Mouse (Mus musculus) lung, postnatal 10 days (tissue): ENCODE measurements around the gene Tuba3a.

Source experiments
- DNase-seq: peaks from one replicate; pipeline ENCODE4 v3.0.0; 2021

Tuba3a gene

DNA sequence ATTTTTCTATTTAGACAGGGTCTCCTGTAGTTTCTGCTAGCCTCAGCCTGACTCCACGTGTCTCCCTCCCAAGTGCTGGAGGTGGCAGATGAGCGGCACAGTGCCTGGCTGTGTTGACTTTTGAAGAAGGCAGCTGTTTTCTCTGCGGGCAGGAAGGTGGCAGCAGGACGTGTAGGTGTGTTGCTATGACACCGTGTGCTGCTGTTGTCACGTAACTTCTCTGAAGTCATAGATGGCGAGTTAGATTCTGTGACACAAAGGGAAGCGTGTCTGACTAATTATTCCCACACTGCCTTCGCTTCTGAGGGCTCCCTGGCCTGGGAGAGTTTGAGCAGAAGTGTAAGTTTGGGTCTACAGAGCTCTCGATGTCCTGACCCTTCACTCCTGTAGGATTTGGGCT, 20.6 kb downstream of the Tuba3a start:
- DNase-seq: no peak

DNA sequence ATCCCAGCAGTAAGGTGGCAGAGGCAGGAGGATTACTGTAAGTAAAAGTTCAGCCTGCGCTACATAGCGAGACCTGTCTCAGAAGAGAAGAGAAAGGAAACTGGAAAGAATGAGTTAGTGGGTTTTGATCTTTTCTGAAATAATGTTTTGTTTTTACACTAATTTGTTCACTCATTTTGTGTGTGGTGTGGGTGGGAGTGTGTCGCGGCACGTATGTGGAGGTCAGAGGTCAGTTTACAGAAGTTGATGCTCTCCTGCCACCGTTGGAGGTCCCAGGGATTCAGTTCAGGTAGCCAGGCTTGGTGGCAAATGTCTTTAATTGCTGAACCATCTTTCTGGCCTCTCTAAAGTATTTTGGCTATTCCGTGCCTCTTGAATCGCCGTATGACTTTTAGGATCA, 21.6 kb downstream of the Tuba3a start:
- no peak for DNase-seq

DNA sequence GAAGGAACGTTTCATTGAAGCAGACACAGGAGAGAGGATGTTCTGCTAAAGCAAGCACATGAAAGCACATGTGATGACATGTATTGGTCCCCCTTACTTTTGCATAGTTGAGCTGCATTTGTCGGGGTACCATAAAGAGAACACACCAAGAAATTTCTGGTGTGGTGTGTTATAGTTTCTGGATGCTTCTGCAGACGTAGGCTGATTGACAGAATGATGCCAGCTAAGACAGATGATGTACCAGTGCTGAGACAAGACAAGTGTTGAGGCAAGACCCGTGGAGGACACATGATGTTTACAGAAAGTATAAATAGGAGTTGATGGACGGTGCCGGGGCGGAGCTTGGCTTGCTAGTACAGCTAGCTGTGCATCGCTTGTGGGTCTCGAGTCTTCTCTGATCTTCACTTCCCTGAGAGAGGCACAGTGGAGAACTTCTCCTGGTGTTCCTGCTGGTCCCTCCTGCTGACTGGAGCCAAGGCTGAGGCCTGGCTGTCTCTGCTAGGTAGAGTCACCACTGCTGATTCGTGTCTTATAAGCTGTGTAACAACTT, 25.8 kb downstream of the Tuba3a start:
- DNase-seq: no peak

DNA sequence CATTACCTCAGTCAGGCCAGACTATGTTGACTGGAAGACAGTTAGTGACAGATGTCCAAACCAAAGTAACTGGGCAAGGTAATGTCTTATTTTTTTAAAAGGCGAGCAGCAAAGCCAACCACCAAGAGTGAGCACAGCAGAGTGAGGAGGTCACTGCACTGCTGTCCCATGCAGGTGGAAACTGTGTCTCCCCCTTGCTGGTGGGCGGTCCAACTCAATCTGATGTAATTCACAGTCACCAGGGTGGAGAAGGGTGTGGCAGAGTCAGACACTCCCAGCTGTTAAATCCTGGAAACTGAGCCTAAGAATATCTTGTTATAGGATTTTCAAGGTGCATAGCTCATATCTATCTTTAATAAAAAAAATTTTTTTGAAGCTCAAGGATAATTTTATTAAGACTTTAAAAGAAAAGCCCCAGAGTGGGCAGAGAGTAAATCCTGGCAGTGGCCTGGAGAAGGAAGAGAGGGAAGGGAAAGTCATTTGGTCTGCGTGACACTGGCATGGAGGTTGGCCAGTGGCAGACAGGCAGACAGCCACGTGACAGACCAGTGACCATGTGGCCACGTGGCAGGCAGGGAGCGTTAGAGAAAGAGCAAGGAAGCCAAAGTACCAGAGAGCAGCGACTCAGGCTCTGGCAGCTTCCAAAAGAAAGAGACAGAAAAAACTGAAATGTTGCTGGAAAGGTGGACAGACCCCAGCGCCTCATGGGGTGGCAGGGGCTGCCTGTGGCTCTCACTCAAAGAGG, 29.4 kb downstream of the Tuba3a start:
- DNase-seq: no peak

DNA sequence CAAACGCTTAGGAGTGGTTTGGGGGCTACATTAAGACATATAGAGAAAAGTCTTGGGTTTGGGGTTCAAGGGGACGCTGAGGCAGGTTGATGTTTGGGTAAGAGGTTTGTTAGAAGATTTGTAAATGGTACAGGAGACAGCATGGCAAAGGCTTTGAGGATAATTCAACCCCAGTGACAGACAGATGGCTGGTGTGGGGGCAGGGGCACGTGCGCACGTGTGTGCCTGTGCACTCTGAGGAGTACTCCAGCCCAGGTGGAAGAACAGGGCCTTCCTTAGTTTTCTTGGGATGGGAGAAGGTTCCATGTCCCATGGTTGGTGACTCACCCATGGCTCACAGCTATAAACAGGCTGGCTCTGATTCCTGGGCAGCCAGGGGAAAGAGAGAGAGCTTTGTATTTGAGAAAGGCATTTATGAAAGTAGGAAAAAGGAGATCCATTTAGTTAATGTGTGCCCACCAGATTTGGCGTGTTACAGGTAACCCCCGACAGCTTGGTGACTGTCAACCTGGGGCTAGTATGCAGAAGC, 30.3 kb downstream of the Tuba3a start:
- DNase-seq: no peak

DNA sequence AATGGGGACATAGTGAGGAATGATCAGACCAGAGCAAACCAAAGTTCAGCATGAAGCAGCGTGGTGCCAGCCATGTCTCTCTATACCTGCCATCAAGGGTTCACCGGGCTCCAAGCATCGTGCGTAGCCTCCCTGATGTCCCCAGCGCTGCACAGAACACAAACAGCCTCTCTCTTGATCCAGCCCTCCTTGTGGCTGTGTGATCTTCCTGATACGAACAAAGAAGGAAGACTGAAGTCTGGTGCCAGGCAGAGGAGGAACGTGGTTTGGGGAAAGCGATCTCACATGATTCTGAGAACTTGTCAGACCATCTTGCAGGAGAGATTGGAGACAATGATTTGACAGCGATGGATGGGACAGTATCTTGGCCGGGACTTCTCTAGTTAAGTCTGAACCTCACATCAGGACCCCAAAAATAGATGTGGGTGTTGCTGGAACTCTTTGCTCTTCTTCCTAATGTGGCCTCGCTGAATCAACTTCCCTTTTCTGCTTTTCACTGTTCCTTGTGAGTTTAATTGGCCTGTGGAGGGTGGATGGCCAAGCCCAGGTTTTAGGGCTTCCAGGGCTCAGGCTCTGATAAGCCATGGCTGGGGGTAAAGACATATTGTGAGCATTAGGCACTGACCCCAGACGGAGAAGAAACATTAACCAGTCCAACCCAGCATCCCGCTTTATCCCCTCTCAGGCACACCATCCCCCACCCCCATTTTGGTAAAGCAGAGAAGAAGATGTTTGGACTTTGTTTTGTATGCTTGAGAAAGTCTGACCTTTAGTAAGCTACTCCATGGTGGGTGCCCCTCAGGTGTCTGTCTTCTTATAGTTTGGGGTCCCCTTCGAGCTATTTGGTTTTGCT, 31.8 kb downstream of the Tuba3a start:
- no peak for DNase-seq

DNA sequence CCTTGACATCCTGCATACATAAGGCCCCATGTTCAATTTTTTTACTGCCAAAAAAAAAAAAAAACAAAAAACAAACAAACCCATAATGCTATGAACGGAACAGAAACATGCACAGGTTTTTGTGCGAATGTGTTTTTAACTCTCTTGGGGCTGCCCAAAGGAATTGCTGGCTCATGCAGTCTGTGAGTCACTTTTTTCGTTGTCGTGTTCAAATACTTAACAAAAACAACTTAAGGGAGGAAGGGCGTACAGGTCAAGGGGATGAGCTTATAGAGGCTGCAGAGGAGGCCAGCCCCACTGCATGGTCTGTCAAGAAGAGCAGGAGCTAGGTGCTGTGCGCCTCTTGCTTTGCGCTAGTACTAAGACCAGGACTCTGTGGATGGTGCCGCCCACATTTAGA, 33.1 kb downstream of the Tuba3a start:
- DNase-seq: no peak

DNA sequence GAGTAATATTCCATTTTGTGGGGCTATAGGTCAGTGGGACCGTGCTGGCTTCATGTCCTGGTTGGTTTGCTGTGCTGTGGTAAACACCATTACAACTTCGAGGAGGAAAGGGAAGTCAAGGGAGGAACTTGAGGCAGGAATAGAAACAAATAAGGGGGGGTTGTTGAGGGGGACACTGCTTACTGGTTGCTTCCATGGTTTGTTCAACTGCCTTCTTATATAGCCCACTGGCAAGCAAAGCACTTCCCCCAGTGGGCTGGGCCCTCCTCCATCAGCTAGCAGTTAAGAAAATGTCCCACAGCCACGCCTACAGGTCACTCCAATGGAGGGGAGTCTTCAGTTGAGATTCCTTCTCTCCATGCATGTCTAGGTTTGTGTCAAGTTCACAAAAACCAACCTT, 33.6 kb downstream of the Tuba3a start:
- DNase-seq: no peak

DNA sequence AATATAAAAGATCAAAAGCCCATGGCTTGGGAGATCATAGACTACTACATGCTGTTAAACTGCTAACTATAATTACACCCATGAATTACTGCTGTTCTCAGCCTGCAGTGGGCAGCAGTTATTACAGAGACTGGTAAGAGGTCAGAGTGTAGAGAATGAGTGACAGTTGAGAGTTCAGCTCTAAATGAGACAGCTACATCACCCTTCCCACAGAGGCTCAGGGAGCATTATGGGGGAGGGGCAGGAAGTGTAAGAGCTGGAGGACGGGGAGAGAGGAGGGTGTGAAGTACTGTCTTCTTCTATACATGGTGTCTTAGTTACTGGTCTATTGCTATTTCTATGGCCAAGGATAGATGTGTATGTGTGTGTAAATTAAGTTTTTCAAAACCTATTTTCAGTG, 41.3 kb downstream of the Tuba3a start:
- DNase-seq: no peak

DNA sequence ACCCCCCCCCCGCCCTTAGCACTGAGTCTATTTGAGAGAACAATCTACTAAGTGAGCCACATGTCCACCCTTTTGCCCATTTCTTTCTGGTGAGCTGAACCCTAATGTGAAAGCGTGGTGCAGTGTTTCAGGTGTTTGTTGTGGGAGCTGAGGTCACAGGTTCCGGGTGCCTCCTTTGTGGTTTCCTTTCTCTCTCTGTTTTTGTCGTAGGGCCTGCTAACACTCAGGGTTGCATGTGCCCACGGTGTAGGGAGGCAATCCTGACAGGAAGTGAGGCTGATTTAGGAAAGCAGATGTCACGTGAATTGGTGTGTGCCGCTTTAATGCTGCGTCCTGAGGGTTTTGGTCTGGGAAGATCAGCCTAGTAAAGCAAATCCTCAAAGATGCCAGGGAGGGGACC, 44.3 kb downstream of the Tuba3a start:
- DNase-seq: no peak

DNA sequence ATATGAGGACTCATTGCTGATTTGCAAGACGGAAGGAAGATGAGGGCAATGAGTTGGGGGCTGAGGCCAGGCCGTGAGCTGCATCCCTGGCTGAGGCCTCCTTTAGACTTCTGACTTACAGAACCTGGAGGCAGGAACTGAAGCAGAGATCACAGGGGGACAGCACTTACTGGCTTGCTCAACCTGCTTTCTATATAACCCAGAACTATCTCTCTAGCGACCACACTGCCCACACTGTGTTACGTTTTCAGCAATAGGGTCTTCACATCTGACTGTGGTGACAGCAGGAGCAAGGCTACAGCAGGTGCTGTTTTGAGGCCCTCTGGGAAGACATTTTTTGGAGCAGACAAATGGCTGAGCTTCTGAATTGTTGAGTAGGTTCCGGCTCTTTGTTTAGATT, 45.2 kb downstream of the Tuba3a start:
- DNase-seq: no peak

DNA sequence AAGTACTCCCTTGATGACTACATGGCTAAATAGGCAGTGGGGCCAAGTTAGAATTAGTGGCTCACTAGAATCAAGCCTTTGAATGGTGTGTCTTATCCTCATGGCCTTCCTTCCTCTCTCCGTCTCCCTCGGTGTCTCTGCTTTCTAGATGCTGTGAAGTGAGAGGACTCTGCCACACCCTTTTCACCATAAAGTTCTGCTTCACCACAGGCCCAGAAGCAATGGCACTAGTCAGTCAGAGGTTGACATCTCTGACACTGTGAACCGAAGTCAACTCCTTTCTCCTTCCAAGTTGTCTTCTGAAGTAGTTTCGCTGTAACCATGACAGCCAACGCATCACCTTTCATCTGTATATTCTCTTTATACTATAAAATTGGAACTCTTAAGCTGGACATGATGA, 46.3 kb downstream of the Tuba3a start:
- DNase-seq: no peak

DNA sequence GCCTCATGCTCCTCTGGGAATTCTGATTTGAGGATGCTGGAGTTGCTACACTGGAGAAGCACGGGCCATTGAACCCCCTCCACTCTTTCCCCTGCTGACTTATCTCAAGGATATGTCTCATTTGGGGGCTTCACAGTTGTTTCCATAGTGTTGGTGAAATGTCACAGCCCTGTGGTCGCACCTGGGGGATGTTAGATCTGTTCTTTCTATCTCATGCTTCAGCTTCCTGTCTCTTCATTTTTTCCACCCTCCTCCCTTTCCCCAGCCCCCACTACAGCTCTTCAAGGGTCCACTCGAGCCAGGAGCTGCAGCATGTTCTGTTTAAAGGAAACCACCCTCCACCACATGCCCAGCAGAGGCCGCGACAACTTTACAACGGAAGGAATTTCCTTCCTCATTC, 47.4 kb downstream of the Tuba3a start:
- DNase-seq: no peak

DNA sequence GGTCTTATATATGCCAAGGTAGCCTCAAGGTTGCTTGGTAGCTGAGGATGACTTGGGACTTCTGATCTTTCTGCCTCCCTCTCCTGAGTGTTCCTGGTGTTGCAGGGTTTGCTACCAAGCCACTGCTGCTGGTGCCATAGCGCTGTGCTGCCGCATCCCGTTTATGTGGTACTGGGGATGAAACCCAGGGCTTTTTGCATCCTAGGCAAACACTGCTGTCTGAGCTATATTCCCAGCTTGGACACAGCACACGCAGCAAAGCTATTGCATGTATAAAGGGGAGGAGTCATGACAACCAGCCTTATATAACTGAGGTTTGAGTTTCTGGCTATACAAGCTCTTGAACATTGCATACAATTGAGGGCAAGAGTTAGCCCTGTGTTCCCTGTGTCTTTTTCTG, 48.4 kb downstream of the Tuba3a start:
- no peak for DNase-seq

DNA sequence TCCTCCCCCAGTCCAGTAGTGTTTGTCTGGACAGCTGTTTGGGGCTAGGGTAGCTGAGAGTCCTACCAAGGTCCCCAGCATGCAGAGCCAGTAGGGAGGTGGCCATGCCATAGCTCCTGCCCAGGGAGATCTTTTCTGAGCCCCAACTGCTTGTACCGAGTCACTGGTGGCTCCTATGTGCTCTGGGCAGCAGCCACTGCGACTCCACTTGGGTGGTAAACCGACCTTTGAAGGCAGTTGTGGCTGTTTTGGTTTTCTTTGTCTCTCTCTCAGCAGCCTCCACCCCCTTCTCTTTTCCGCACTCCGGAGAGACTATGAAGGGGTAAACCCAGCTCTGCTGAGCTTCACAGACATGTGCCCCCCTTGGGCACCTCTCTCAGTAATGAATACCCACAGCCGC, 49.1 kb downstream of the Tuba3a start, which contains the start of gene Cd27:
Gene Cd27 (minus strand): TSS at position 229 of the 400 bp plus-strand sequence.
- DNase-seq: no peak

DNA sequence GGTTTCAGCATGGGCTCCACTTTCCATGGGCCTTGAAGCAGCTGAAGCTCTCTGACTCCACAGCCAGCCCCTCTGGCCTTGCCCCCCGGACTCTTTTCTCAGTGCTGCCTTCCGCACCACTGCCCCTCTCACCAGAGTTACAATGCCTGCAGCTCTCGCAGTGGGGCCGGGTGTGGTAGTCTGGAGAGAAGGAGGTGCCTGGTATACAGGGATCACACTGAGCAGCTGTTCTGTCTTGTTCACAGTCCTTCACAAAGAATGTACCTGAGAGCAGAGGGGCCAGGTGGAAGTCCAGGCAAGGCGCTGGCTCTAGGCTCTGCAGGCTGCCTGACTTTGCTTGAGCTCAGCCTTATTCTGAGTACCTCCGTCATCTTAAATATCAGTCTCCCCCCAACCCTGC, 49.5 kb downstream of the Tuba3a start:
- DNase-seq: no peak

DNA sequence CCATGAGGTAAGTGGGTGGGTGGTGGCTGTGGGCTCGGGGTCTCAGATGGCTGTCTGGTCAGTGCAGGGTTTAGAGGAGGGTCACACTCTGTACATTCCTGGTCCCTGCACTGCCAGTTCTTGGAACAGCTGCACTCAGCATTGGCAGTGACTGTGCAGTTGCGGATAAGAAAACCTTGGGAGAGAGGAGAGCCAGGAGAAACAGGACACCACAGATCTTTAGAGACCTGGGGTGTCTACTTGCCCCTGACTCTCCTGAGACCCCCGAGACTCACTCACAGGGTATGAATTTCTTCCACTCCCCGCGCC, 51.4 kb downstream of the Tuba3a start:
- no peak for DNase-seq

DNA sequence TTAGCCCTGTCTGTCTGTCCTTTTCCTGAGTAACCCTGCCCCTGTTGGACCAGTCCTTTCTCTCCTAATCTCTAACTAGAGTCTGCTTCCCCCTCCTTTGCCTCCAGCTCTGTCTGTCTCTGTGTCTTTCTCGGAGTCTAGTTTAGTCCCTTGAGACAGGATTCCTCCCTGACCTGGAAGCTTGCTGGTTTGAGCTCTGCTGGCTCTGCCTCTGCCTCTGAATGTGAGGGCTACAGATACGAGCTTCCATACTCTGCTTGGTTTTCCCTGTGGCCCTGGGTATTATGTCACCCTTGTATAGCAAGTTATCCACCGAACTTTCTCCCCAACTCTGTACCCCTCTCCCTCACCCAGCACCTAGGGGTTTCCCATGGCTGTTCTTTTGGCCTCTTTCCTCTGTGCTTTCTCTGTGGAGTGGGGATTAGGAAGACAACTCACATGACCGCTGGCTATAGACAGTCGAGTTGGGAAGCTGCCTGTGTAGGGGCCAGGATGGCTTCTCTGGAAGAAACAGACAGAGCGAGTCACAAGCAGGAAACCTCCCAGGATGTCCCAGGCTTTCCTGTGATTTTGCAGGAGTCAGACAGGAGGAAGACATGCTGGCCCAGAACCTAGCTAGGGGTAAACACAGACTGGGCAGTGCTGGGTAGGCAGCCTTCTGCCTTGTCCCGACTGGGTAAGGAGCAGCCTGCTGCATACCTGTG, 51.9 kb downstream of the Tuba3a start:
- peak; percentile 53 for DNase-seq

DNA sequence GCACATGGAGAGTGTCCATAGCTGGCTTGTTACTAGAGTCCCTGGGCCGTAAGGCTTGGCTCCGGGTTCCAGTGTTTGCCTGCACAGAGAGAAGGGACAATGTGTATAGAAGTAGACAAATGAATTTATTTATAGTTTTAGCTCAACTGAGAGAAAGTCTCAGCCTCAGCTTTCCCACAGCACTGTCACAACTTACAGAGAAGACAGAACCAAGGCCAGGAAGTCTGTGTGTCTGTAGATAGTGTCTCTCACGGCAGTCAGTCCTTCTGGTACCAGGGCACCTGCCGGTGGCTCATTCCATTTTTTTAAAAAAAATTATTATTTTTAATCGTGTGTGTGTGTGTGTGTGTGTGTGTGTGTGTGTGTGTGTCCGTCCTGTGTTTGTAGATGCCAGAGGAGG, 53.3 kb downstream of the Tuba3a start:
- DNase-seq: no peak

DNA sequence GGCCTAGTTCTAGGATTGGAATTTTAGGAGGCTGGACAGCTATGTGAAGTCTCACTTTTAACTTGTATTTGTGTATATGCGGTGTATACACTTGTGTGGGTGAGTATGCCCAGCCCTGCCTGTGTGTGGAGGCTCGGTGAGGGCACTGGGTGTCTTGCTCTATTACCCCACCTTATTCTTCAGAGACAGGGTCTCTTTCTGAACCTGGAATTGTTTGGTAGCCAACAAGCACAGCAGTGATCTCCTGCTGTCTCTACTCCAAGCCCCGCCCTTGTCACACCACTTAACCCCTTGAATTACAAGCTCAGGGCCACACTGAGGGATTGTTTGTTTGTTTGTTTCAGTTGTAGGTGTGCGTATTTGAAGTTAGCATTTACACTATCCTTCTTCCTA, 53.8 kb downstream of the Tuba3a start:
- peak; percentile 45 for DNase-seq

DNA sequence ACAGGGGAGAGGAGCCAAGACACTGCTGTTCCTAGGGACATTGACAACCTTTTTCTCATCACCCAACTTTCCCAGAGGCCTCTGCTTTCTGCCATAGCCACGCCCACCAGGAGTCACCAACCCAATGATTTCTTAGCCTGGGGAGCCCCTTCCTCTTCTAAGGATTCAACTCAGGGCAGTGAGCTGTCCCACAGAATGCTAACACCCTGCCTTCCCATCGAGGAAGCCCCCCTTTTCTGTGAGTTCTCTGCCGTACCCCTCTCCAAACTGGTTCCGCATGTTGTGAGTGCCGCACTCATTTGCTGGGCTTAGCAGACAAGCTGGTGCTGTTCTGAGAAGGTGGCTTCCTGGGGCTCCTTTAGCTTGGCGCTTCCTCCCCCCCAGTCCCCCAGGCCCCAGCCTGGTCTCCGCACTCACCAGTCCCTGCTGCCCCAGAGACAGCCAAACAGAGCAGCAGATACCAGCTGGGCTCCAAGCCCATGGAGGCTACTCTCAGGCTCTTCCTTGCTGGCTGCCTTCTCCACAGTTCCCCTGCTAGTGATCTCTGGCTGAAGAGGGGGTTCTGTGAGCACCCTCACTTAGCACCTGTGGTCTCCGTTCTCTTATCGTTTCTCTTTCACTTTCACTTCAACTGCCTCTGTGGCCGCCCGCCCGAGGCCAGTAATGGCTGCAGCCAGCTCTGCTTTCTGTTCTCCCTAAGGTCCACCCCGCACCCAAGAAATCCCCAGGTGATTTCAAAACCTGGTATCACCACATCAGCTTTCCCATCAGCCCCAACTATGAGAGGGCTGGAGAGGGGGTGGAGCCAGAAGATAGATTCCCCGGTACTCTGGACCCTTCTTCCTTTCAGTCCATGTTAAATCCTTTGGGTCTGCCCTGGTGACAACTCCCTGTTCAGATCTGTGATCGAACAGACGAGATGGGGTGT, 54.5 kb downstream of the Tuba3a start, which contains the start of gene Tapbpl:
Gene Tapbpl (minus strand): TSS at position 744 of the 928 bp plus-strand sequence.
- peak; percentile 80 for DNase-seq

DNA sequence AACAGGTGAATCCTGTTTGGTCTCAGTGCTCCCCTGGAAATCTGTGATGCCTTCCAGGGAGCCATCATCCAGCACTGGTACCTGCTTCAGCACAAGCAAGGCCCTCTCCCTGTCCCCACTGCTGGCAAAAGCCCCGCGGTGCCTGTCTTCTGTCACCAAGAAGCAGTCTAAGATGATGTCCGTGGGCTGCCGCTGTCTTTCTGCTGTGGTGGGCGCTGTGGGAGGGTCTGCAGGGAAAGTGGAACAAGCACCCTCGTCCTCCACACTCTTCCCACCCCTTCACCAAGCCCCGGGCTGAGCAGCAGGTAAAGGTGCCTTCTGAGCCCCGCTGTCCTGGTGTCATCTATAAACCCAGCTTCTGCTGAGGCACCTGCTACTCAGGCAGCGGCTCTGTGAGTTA, 55.3 kb downstream of the Tuba3a start:
- DNase-seq: no peak
